Mouse (Mus musculus): ENCODE measurements around the gene Fndc3b.
"Not testable (repeated sequence)": the region's sequence is repeated elsewhere in the genome, so short reads cannot be mapped to it uniquely, and the experiment has no call there.

Fndc3b gene

DNA sequence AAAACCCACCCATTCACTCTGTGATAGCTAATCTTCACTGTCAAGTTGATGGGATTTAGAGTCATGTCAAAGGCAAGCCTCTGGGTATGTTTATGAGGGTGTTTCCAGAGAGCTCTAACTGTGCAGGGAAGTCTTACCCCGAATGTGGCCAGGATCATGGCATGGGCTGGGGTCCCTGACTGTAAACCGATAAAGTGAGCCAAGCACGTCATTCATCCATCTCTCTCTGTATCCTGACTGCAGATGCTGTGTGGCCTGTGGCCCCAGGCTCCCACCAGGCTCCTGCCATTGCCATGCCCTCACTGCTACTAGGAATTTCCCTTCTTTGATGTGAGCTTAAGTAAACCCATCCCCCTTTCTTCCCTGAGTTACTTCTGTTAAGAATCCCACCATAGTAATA, 297.5 kb downstream of the Fndc3b start:
- no peak for DNase-seq (ENCODE audit: low spot score)

- no peak for DNase-seq (ENCODE audit: low spot score)
These were observed 299.8 kb downstream of the Fndc3b start for GRCm38 (mm10) chr3:27411286-27411685.

DNA sequence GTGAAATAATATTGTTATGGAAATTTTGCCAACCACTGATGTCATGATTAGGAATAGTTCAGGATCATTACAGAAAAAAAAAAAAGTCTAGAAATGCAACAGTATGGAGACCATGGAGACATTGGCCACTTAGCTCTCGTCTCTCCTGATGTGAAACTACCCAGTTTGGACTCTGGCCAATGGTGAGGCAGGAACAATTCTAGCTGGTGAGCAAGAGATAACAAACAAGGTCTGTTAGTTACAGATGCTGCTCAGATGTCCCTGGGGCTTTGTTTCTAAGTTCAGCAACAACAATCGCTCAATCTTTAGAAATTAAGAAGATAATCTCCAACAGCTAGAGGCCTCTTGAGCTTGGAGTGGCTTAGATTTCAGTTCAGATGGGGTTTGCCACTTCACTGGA, 302.5 kb downstream of the Fndc3b start:
- DNase-seq (ENCODE audit: low spot score) = no peak

DNA sequence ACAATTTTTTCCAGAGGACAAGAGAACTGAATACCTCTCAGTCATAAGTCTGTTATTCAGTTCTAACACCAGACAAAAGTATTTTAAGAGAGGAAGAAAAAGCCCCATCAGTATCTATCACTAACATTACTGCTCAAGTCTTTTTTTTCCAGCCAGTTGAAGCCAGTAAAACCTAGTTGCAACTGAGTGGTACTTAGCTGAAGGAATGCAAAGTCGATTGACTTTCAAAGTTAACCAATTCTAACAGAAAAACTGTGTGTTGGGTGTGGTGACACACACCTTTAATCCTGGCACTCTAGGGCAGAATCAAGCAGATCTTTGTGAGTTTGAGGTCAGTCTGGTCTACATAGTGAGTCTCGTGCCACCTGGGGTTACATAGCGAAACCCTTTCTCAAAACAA, 304.7 kb downstream of the Fndc3b start:
- no peak for DNase-seq (ENCODE audit: low spot score)

- DNase-seq (ENCODE audit: low spot score) = not testable (repeated sequence)
These were observed 310.1 kb downstream of the Fndc3b start for GRCm38 (mm10) chr3:27400996-27401395.

DNA sequence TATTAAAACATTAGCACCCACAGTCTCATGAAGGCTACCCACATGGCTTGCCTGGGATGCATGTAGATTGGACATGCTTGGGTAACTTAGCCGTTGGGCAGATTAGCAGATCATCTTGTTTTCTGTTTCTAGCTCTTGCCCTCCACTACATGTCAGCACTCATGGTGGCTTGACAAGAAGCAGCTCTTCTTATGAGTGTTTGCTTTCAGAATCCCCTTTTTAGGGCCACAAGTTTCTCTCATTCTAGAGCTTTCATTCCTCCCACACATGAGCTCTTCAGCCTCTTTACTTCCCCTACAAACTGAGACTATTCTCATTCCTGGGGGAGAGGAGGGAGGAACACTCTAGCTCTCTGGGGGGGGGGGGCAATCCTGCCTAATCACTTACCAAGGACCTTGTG, 321.2 kb downstream of the Fndc3b start:
- no peak for DNase-seq (ENCODE audit: low spot score)

DNA sequence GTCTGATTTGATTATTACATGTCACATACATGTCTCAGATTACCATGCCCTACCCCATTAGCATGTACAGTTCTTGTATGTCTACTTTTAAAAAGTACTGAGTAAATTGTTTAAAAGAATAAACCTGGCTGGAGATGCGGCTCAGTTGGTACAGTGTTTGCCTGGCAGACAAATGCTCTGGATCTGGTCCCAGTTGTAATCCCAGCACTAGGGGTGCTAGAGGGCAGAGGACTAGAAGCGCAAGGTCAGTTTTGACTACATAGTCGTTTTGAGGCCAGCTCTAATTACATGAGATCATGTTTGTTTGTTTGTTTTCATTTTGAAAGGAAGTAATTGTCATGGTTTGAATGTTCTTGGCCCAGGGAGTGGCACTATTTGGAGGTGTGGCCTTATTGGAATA, 326.3 kb downstream of the Fndc3b start:
- no peak for DNase-seq (ENCODE audit: low spot score)

GRCm38 (mm10) chr3:27377935-27378334, 333.2 kb downstream of the Fndc3b start:
- DNase-seq (ENCODE audit: low spot score) = no peak

DNA sequence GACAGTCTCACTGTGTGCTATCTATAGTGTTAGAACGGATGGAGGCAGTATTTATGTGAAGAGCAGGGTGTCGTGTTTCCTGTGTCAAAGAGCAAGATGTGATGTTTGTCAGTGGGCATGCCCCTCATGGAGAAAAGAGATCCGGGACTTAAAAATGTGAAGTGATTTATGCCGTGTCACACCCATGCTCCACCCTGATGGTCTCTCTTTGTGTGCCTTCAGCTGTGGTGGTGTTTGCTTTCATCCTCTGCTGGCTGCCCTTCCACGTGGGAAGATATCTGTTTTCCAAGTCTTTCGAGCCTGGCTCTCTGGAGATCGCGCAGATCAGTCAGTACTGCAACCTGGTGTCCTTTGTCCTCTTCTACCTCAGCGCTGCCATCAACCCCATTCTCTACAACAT, 336.7 kb downstream of the Fndc3b start:
- no peak for DNase-seq (ENCODE audit: low spot score)

GRCm38 (mm10) chr3:27371725-27372650, 339.1 kb downstream of the Fndc3b start:
- no peak for DNase-seq (ENCODE audit: low spot score)

DNA sequence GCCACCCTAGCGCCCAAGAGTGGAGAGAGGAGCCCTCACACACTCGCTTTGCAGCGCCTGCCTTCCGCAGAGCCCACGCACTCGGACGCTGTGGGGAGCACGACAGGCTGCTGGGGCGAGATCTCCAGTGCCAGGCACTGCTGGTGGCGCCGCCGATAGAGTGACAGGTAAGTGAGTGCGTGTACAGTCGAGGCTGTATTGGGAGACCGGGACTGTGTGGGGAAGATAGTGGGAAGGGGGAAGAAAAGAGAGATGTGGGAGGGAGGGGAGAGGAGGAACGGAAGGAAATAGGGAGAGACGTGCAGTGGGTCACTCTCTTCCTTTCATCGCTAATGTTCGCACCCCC, 339.9 kb downstream of the Fndc3b start, which contains the start of gene Ghsr:
TSS of gene Ghsr (plus strand) at position 76 of the 346 bp plus-strand sequence.
- no peak for DNase-seq (ENCODE audit: low spot score)

- no peak for DNase-seq (ENCODE audit: low spot score)
These were observed 340.4 kb downstream of the Fndc3b start for GRCm38 (mm10) chr3:27370582-27371275.

DNA sequence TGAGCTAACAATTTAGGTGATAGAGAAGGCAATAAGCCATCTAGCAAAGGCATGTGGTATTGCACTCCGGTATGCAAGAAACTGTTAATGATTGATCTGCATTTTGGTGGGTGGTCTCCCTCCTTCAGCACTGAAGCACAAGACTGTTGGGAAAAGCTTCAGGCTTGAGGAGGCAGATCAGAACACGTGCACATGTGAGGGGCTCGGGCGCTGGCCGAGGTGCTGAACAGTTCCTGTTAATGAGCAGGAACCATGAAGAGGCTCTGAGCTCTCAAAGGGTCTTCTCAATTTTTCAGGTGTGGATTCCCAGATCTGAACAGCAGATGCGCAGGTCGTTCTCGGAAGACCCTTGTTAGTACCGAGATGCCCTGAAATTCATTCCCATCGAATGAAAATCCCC, 341.0 kb downstream of the Fndc3b start:
- peak; percentile 9 for DNase-seq (ENCODE audit: low spot score)

Measured in urinary bladder, postnatal 14 days (tissue).